Mouse (Mus musculus) C2C12 (cell line): Measurements from ENCODE around the gene Psmb8.

Experiments used
- CEBPB ChIP-seq: IDR thresholded peaks from one replicate; pipeline ENCODE4 v1.6.1; 2011; ENCODE audit warnings: low read depth, mild to moderate bottlenecking, control low read depth, moderate library complexity
- CTCF ChIP-seq: IDR thresholded peaks from one replicate; pipeline ENCODE4 v1.5.1; 2011; ENCODE audit not compliant: control insufficient read depth, insufficient read depth, insufficient read length
- MAX ChIP-seq: IDR thresholded peaks from one replicate; pipeline ENCODE4 v1.6.1; 2011; ENCODE audit warnings: mild to moderate bottlenecking, control low read depth
- MYOD1 ChIP-seq: IDR thresholded peaks from one replicate; pipeline ENCODE4 v1.6.1; 2011; ENCODE audit warnings: low read depth; ENCODE audit not compliant: control insufficient read depth, insufficient read length
- MYOG ChIP-seq: IDR thresholded peaks from one replicate; pipeline ENCODE4 v1.6.1; 2011; ENCODE audit not compliant: control insufficient read depth, insufficient read length; ENCODE audit errors: extremely low read depth

- TF ChIP-seq CTCF, result no peak
- no peak for TF ChIP-seq MAX
- TF ChIP-seq MYOD1, result no peak
- no peak for TF ChIP-seq MYOG
- TF ChIP-seq CEBPB, result no peak
These were observed 27.3 kb downstream of the Psmb8 start for GRCm38 (mm10) chr17:34224816-34225215.
